Mouse (Mus musculus): ENCODE measurements around the gene 1700028K03Rik.

Gene 1700028K03Rik

GRCm38 (mm10) chr5:107534581-107534980, at the start of gene 1700028K03Rik:
Gene 1700028K03Rik (plus strand): TSS chr5:107534709.
- no peak for DNase-seq (ENCODE audit: low spot score in 2 of 2)

GRCm38 (mm10) chr5:107488996-107489395, 45.5 kb upstream of the 1700028K03Rik start:
- DNase-seq (ENCODE audit: low spot score in 2 of 2), result no peak

- no peak for DNase-seq (ENCODE audit: low spot score in 2 of 2)
These were observed 43.5 kb upstream of the 1700028K03Rik start for GRCm38 (mm10) chr5:107491036-107491435.

GRCm38 (mm10) chr5:107492471-107492870, 42.0 kb upstream of the 1700028K03Rik start:
- no peak for DNase-seq (ENCODE audit: low spot score in 2 of 2)

GRCm38 (mm10) chr5:107494759-107495158, 39.8 kb upstream of the 1700028K03Rik start:
- DNase-seq (ENCODE audit: low spot score in 2 of 2), result no peak

GRCm38 (mm10) chr5:107496047-107496446, 38.5 kb upstream of the 1700028K03Rik start:
- no peak for DNase-seq (ENCODE audit: low spot score in 2 of 2)

GRCm38 (mm10) chr5:107497519-107498501, 36.7 kb upstream of the 1700028K03Rik start:
- no peak for DNase-seq (ENCODE audit: low spot score in 2 of 2)

GRCm38 (mm10) chr5:107498806-107499310, 35.7 kb upstream of the 1700028K03Rik start:
- DNase-seq (ENCODE audit: low spot score in 2 of 2), result no peak

- DNase-seq (ENCODE audit: low spot score in 2 of 2), result no peak
These were observed 34.5 kb upstream of the 1700028K03Rik start for GRCm38 (mm10) chr5:107499891-107500535.

- DNase-seq (ENCODE audit: low spot score in 2 of 2), result no peak
These were observed 33.8 kb upstream of the 1700028K03Rik start for GRCm38 (mm10) chr5:107500741-107501140.

GRCm38 (mm10) chr5:107507321-107507720, 27.2 kb upstream of the 1700028K03Rik start, which contains the start of gene Gm42669:
Gene Gm42669 (plus strand): TSS chr5:107507621.
- no peak for DNase-seq (ENCODE audit: low spot score in 2 of 2)

- DNase-seq (ENCODE audit: low spot score in 2 of 2), result no peak
These were observed 24.0 kb upstream of the 1700028K03Rik start for GRCm38 (mm10) chr5:107510503-107510902.

GRCm38 (mm10) chr5:107511326-107511725, 23.2 kb upstream of the 1700028K03Rik start:
- no peak for DNase-seq (ENCODE audit: low spot score in 2 of 2)

GRCm38 (mm10) chr5:107513583-107513982, 20.9 kb upstream of the 1700028K03Rik start:
- DNase-seq (ENCODE audit: low spot score in 2 of 2), result peak; percentile 65 to 85

- no peak for DNase-seq (ENCODE audit: low spot score in 2 of 2)
These were observed 19.1 kb upstream of the 1700028K03Rik start for GRCm38 (mm10) chr5:107515453-107515852.

- DNase-seq (ENCODE audit: low spot score in 2 of 2), result no peak
These were observed 18.4 kb upstream of the 1700028K03Rik start for GRCm38 (mm10) chr5:107516087-107516486.

- no peak for DNase-seq (ENCODE audit: low spot score in 2 of 2)
These were observed 15.9 kb upstream of the 1700028K03Rik start for GRCm38 (mm10) chr5:107518602-107519001.

GRCm38 (mm10) chr5:107521386-107521785, 13.1 kb upstream of the 1700028K03Rik start:
- no peak for DNase-seq (ENCODE audit: low spot score in 2 of 2)

GRCm38 (mm10) chr5:107521897-107522296, 12.6 kb upstream of the 1700028K03Rik start:
- DNase-seq (ENCODE audit: low spot score in 2 of 2), result no peak

- no peak for DNase-seq (ENCODE audit: low spot score in 2 of 2)
These were observed 10.2 kb upstream of the 1700028K03Rik start for GRCm38 (mm10) chr5:107524281-107524680.

- no peak for DNase-seq (ENCODE audit: low spot score in 2 of 2)
These were observed 5.7 kb upstream of the 1700028K03Rik start for GRCm38 (mm10) chr5:107528856-107529255.

- no peak for DNase-seq (ENCODE audit: low spot score in 2 of 2)
These were observed 919 bp upstream of the 1700028K03Rik start for GRCm38 (mm10) chr5:107533590-107533989.
